Mouse (Mus musculus) monocyte, adult 2 months (primary cell): ENCODE measurements around the gene Riiad1.

ENCODE experiments used
- DNase-seq, 2 experiments: peaks; one replicate each; pipeline ENCODE4 v3.0.0; 2022; ENCODE audit warnings: low spot score in 2 of 2, low read depth in 1 of 2

The Riiad1 gene

GRCm38 (mm10) chr3:94480291-94480884 lies at the start of gene Riiad1:
Riiad1 (minus strand) TSS chr3:94480341.
- DNase-seq = no peak

- no peak for DNase-seq
Measured at GRCm38 (mm10) chr3:94526731-94527130, 46.6 kb upstream of the Riiad1 start.

- DNase-seq = no peak
Measured at GRCm38 (mm10) chr3:94506664-94507063, 26.5 kb upstream of the Riiad1 start.

GRCm38 (mm10) chr3:94502243-94502642 lies 22.1 kb upstream of the Riiad1 start:
- no peak for DNase-seq

- no peak for DNase-seq
Measured at GRCm38 (mm10) chr3:94497162-94497561, 17.0 kb upstream of the Riiad1 start.

GRCm38 (mm10) chr3:94487581-94487980 lies 7.4 kb upstream of the Riiad1 start:
- no peak for DNase-seq

- DNase-seq = no peak
Measured at GRCm38 (mm10) chr3:94485922-94486321, 5.8 kb upstream of the Riiad1 start.

- DNase-seq = no peak
Measured at GRCm38 (mm10) chr3:94483790-94484439, 3.8 kb upstream of the Riiad1 start.

GRCm38 (mm10) chr3:94482764-94483385 lies 2.7 kb upstream of the Riiad1 start:
- peak; percentile 72 for DNase-seq

- no peak for DNase-seq
Measured at GRCm38 (mm10) chr3:94481429-94481828, 1.3 kb upstream of the Riiad1 start.

- DNase-seq = no peak
Measured at GRCm38 (mm10) chr3:94479564-94479963, 577 bp downstream of the Riiad1 start.

GRCm38 (mm10) chr3:94478591-94479169 lies 1.5 kb downstream of the Riiad1 start:
- no peak for DNase-seq

- DNase-seq = no peak
Measured at GRCm38 (mm10) chr3:94477981-94478422, 2.1 kb downstream of the Riiad1 start, which contains the start of gene Celf3. Celf3 (plus strand) TSS chr3:94478295.

- no peak for DNase-seq
Measured at GRCm38 (mm10) chr3:94477444-94477843, 2.7 kb downstream of the Riiad1 start.

- no peak for DNase-seq
Measured at GRCm38 (mm10) chr3:94476301-94477035, 3.7 kb downstream of the Riiad1 start.

- no peak for DNase-seq
Measured at GRCm38 (mm10) chr3:94473567-94474232, 6.4 kb downstream of the Riiad1 start.

GRCm38 (mm10) chr3:94473115-94473505 lies 7.0 kb downstream of the Riiad1 start:
- DNase-seq = no peak

- DNase-seq = no peak
Measured at GRCm38 (mm10) chr3:94472447-94473114, 7.6 kb downstream of the Riiad1 start.

GRCm38 (mm10) chr3:94468931-94469330 lies 11.2 kb downstream of the Riiad1 start:
- DNase-seq = no peak
